Mouse (Mus musculus) heart, embryonic 16.5 days (tissue): ENCODE measurements at regions not wholly inside any gene's neighbourhood (a gene's known extent, or its start where the extent isn't known, plus 50 kb on each side); places are given as distances from the start of the nearest gene placed in this dataset.

Source experiments
- ATAC-seq: fragments of 200-750 bp; cut with Nextera tagmentation; replicated peaks from 2 replicates; pipeline ENCODE4 v1.8.0; 2017; ENCODE audit warnings: moderate number of reproducible peaks; ENCODE audit not compliant: insufficient read depth, low FRiP score; ENCODE audit errors: extremely low read depth
- H3K27ac ChIP-seq: fragments of 300-500 bp; sonication (generic); 2 replicates; pipeline ENCODE4 v1.5.1; 2014; ENCODE audit warnings: mild to moderate bottlenecking, low read length, control low read depth, moderate library complexity
- H3K27me3 ChIP-seq: fragments of 300-500 bp; sonication (generic); 2 replicates; pipeline ENCODE4 v1.6.1; 2014; ENCODE audit warnings: low read length, mixed read lengths; ENCODE audit not compliant: control insufficient read depth, insufficient read depth
- H3K36me3 ChIP-seq: fragments of 300-500 bp; sonication (generic); 2 replicates; pipeline ENCODE4 v1.6.1; 2014; ENCODE audit not compliant: control insufficient read depth, insufficient read depth
- H3K4me1 ChIP-seq: fragments of 300-500 bp; sonication (generic); 2 replicates; pipeline ENCODE4 v1.6.1; 2014; ENCODE audit warnings: low read length, mixed read lengths; ENCODE audit not compliant: control insufficient read depth, insufficient read depth
- H3K4me2 ChIP-seq: fragments of 300-500 bp; sonication (generic); 2 replicates; pipeline ENCODE4 v1.6.1; 2014; ENCODE audit warnings: low read depth, mild to moderate bottlenecking, control low read depth, low read length
- H3K4me3 ChIP-seq: fragments of 300-500 bp; sonication (generic); 2 replicates; pipeline ENCODE4 v1.5.1; 2014; ENCODE audit warnings: mild to moderate bottlenecking, control low read depth, low read length
- H3K9ac ChIP-seq: fragments of 300-500 bp; sonication (generic); 2 replicates; pipeline ENCODE4 v1.6.1; 2014; ENCODE audit warnings: low read length, control low read depth
- H3K9me3 ChIP-seq: fragments of 300-500 bp; sonication (generic); replicated peaks from 2 replicates; pipeline ENCODE4 v1.6.1; 2016; ENCODE audit warnings: low read length; ENCODE audit not compliant: control insufficient read depth
- WGBS: fragments of 180-500 bp; shearing (Covaris S2); extraction: QIAGEN DNeasy Blood & Tissue Kit; methylation state at CpG from one replicate; pipeline ENCODE4 v1.1.7; 2014; 5-methylcytosine and 5-hydroxymethylcytosine counted together

GRCm38 (mm10) chr9:50192400-50193110 lies 152.2 kb downstream of the Rpl10-ps3 start:
- H3K4me2 ChIP-seq, result no peak overlapping the region
- H3K9me3 ChIP-seq, result no peaks in the 10 kb centered on the region
- H3K27ac ChIP-seq, result no peak overlapping the region
- no peaks in the 10 kb centered on the region for H3K27me3 ChIP-seq
- H3K9ac ChIP-seq, result no peak overlapping the region
- H3K4me3 ChIP-seq, result no peak overlapping the region
- peak; percentile 49 for ATAC-seq
- no peaks in the 10 kb centered on the region for H3K36me3 ChIP-seq
- no peaks in the 10 kb centered on the region for H3K4me1 ChIP-seq
- 55% methylated on average over 5 of the region's 5 CpGs for WGBS

GRCm38 (mm10) chr9:50191136-50191535 lies 153.6 kb downstream of the Rpl10-ps3 start:
- H3K36me3 ChIP-seq, result no peaks in the 10 kb centered on the region
- H3K4me1 ChIP-seq, result no peaks in the 10 kb centered on the region
- H3K27ac ChIP-seq, result no peak overlapping the region
- H3K9me3 ChIP-seq, result no peaks in the 10 kb centered on the region
- H3K4me3 ChIP-seq, result no peak overlapping the region
- WGBS, result 23% methylated on average over 3 of the region's 3 CpGs
- H3K9ac ChIP-seq, result no peak overlapping the region
- ATAC-seq, result no peak
- no peak overlapping the region for H3K4me2 ChIP-seq
- no peaks in the 10 kb centered on the region for H3K27me3 ChIP-seq

DNA sequence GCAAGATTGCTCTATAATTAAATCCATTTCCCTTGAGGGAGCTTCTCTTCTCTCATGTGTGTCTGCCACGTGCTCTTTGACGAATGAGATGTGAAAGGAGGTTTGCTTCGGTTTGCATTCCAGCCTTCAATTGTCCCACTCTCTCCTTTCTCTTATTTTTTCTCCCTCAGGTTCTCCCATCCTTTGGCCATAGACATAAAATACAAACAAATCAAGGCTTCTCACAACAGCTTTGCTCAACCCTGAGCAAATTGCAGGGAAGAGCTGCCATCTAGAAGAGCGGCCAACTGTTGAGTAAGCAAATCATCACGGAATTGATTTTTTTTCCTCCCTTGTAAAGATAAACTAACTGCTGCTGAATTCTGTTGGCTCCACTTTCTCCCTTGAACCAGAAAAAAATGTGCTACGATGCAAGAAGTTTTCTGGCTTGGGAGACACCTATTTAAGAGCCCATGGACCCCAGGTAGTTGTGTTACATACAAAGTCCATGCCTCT lies 156.1 kb downstream of the Rpl10-ps3 start:
- Histone ChIP-seq H3K36me3 (no peaks in the 10 kb centered on the region), H3K4me2 (no peak overlapping the region), H3K9ac (no peak overlapping the region), H3K27me3 (no peaks in the 10 kb centered on the region), H3K4me1 (no peaks in the 10 kb centered on the region), H3K4me3 (no peak overlapping the region), H3K9me3 (no peaks in the 10 kb centered on the region), H3K27ac (no peak overlapping the region)
- no peak for ATAC-seq
- 71% methylated on average over 6 of the region's 6 CpGs for WGBS

DNA sequence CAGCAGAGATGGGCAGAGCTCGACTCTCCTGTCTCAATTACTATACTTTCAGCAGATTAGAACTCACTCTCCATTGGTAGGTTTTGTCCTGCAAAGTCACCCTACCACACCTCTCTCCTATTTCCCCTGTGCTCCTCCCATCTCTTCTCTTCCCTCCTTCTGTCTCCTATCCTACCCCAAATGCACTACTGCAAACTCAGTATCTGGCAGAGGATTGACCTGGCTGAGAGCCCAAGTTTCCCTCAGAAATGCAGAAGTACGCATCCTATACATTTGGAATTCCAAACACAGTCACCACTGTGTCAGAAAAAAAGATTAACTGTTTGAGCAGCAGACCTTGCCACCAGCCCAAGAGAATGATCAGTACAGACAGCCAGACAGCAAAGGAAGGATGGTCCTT lies 163.4 kb downstream of the Rpl10-ps3 start:
- WGBS, result 46% methylated on average over 2 of the region's 2 CpGs
- ATAC-seq, result no peak

GRCm38 (mm10) chr9:50176131-50176530 lies 168.6 kb downstream of the Rpl10-ps3 start:
- H3K27me3 ChIP-seq, result no peaks in the 10 kb centered on the region
- H3K4me3 ChIP-seq, result no peak overlapping the region
- no peaks in the 10 kb centered on the region for H3K4me1 ChIP-seq
- ATAC-seq, result no peak
- H3K4me2 ChIP-seq, result no peak overlapping the region
- WGBS, result 86% methylated on average over 2 of the region's 2 CpGs
- H3K27ac ChIP-seq, result no peak overlapping the region
- H3K9ac ChIP-seq, result no peak overlapping the region
- H3K9me3 ChIP-seq, result no peaks in the 10 kb centered on the region
- no peaks in the 10 kb centered on the region for H3K36me3 ChIP-seq

More for the DNA sequence above, 163.4 kb downstream of the Rpl10-ps3 start:
- H3K4me3 ChIP-seq, result no peak overlapping the region
- H3K4me1 ChIP-seq, result no peaks in the 10 kb centered on the region
- H3K27ac ChIP-seq, result no peak overlapping the region
- no peaks in the 10 kb centered on the region for H3K27me3 ChIP-seq
- H3K9me3 ChIP-seq, result no peaks in the 10 kb centered on the region
- H3K9ac ChIP-seq, result no peak overlapping the region
- H3K36me3 ChIP-seq, result no peaks in the 10 kb centered on the region
- H3K4me2 ChIP-seq, result no peak overlapping the region

GRCm38 (mm10) chr9:50171826-50172464 lies 172.8 kb downstream of the Rpl10-ps3 start:
- ATAC-seq, result 0 out of 2 replicates have a peak, but pooled peaks have one; percentile 32
- H3K4me2 ChIP-seq, result peak overlapping the region; percentile 45
- no peaks in the 10 kb centered on the region for H3K36me3 ChIP-seq
- H3K27me3 ChIP-seq, result no peaks in the 10 kb centered on the region
- no peak overlapping the region for H3K27ac ChIP-seq
- 32% methylated on average over 7 of the region's 7 CpGs for WGBS
- H3K4me3 ChIP-seq, result no peak overlapping the region
- no peaks in the 10 kb centered on the region for H3K4me1 ChIP-seq
- H3K9me3 ChIP-seq, result no peaks in the 10 kb centered on the region
- 0 out of 2 replicates have a peak overlapping the region, but pooled peaks have one; percentile 3 for H3K9ac ChIP-seq

DNA sequence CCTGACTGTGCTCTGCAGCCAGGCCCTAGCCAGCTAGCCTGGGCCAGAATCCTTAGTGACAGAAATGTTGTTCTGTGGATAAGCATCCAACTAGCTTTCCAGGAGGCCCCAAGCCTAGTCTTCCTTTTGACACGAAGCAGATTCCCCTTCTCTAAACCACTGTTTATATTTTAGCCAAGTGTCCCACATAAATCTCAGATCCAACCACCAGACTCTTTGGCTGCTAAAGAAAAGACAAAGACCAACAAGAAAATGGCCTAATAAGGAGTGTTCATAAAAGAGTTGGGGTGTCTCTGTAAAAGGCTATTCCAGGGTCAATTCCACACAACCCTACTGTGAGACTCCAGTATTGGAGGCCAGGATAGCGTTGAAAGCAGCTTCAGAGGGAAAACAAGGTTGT lies 173.6 kb downstream of the Rpl10-ps3 start:
- H3K27ac ChIP-seq, result no peak overlapping the region
- no peak overlapping the region for H3K9ac ChIP-seq
- ATAC-seq, result no peak
- H3K36me3 ChIP-seq, result no peaks in the 10 kb centered on the region
- no peak overlapping the region for H3K4me2 ChIP-seq
- no peaks in the 10 kb centered on the region for H3K9me3 ChIP-seq
- no peak overlapping the region for H3K4me3 ChIP-seq
- WGBS, result 71% methylated on average over 2 of the region's 2 CpGs
- no peaks in the 10 kb centered on the region for H3K27me3 ChIP-seq
- no peaks in the 10 kb centered on the region for H3K4me1 ChIP-seq

GRCm38 (mm10) chr9:50170637-50171036 lies 174.1 kb downstream of the Rpl10-ps3 start:
- H3K9ac ChIP-seq, result no peak overlapping the region
- H3K36me3 ChIP-seq, result no peaks in the 10 kb centered on the region
- no peak overlapping the region for H3K4me2 ChIP-seq
- H3K4me1 ChIP-seq, result no peaks in the 10 kb centered on the region
- H3K27me3 ChIP-seq, result no peaks in the 10 kb centered on the region
- no peak overlapping the region for H3K27ac ChIP-seq
- WGBS, result 86% methylated on average over 5 of the region's 5 CpGs
- no peak overlapping the region for H3K4me3 ChIP-seq
- no peaks in the 10 kb centered on the region for H3K9me3 ChIP-seq
- ATAC-seq, result no peak

DNA sequence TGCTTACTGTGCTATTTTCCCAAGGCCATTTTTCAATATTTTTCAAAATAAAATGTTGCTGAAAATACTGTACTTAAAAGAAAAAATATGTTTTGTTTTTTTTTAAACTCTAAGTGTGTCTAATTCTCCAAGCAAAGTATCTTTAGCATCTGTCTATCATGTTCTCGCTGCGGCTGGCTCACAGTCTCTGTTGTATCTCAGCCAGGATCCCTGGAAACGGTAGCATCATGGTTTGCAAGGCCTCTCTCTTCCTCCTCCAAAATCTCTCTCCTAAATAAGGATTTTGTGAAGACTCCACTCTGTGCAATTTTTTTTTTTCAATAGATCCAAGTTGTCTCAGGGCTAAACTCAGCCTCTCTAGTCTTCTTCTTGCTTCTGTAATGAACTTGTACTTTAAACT lies 190.2 kb downstream of the Rpl10-ps3 start:
- Histone ChIP-seq H3K27ac (no peak overlapping the region), H3K4me1 (peaks cover 4% of the 10 kb centered on the region; the same call in 1 of the 2 replicates), H3K36me3 (no peaks in the 10 kb centered on the region), H3K9ac (no peak overlapping the region), H3K4me2 (no peak overlapping the region), H3K4me3 (no peak overlapping the region), H3K27me3 (no peaks in the 10 kb centered on the region), H3K9me3 (no peaks in the 10 kb centered on the region)
- ATAC-seq, result no peak
- WGBS, result 80% methylated on average over 3 of the region's 3 CpGs
